Mouse (Mus musculus) kidney, embryonic 14.5 days (tissue): ENCODE measurements around the gene Nuf2. TPM values are rescaled to one million over a fixed set of nuclear protein-coding genes. Genes with fewer than 3 reads are reported as not detected.

Source experiments
- polyA plus RNA-seq: library from polyadenylated mRNA; unstranded; fragments of >200 nt; fragmentation: Nextera tagmentation; extraction: Ambion mirVana; gene quantifications from 2 replicates; pipeline ENCODE4 v1.2.1, GENCODE M21; 2014

Nuf2 gene
- polyA plus RNA-seq, 1 experiment from 2014 or later, result 71.8 TPM

Other genes starting within 250 kb of the Nuf2 start
- gene Rgs5, start 124.0 kb upstream of the Nuf2 start, polyA plus RNA-seq, result 27.5 and 29.6 TPM in 2 replicates
- gene Rgs4, start 216.2 kb upstream of the Nuf2 start, polyA plus RNA-seq, result 0.56 and 0.76 TPM in 2 replicates